Comparison of ENCODE assay signal across 1 mouse cellular context in genomic region chr16:32822881-32823280, GRCm38 (mm10).
TF ChIP-seq lines count a peak whose summit lies in the region.

No protein-coding gene starts in this region.

TF ChIP-seq in CH12.LX, 34 proteins besides CTCF, POLR2A, EP300 and RAD21 (continued from another document):
- TF ChIP-seq ZMIZ1 (IDR thresholded peaks at IDR 0.05; ENCODE audit: low read depth, low read length) (no peak), MAZ (IDR thresholded peaks at IDR 0.05; ENCODE audit: low read depth, low read length) (peak; percentile 43; the same call in 1 of the 2 replicates), NELFE (IDR thresholded peaks at IDR 0.05; ENCODE audit: low read depth, low read length) (no peak), ZKSCAN1 (IDR thresholded peaks at IDR 0.05; ENCODE audit: borderline replicate concordance, low read depth, low read length) (no peak), CHD1 (IDR thresholded peaks at IDR 0.05; ENCODE audit: low read depth, low read length) (peak; percentile 52; the same call in 1 of the 2 replicates), E2F4 (IDR thresholded peaks at IDR 0.05; ENCODE audit: insufficient replicate concordance, low read depth, low read length) (no peak), UBTF (IDR thresholded peaks at IDR 0.05; ENCODE audit: low read depth, low read length) (no peak), HCFC1 (IDR thresholded peaks at IDR 0.05; ENCODE audit: low read depth, low read length) (peak; percentile 20; the same call in 1 of the 2 replicates), JUND (conservative IDR thresholded peaks at IDR 0.05; ENCODE audit: low read depth, low read length) (peak; percentile 91), MYC (IDR thresholded peaks at IDR 0.05; ENCODE audit: low read depth, low read length) (peak; percentile 58; the same call in 1 of the 2 replicates), BHLHE40 (IDR thresholded peaks at IDR 0.05; ENCODE audit: low read depth, low read length) (peak; percentile 25), IRF4 (IDR thresholded peaks at IDR 0.05; ENCODE audit: low read depth, low read length) (peak; percentile 97), ETS1 (conservative IDR thresholded peaks at IDR 0.05; ENCODE audit: low read depth, low read length) (peak; percentile 53), CHD2 (IDR thresholded peaks at IDR 0.05; ENCODE audit: low read length) (peak; percentile 60; the same call in 1 of the 2 replicates), TBP (conservative IDR thresholded peaks at IDR 0.05; ENCODE audit: low read depth, low read length) (no peak), SIN3A (IDR thresholded peaks at IDR 0.05; ENCODE audit: low read length) (peak; percentile 64; the same call in 1 of the 2 replicates), ELF1 (IDR thresholded peaks at IDR 0.05; ENCODE audit: low read depth, low read length) (peak; percentile 33; the same call in 1 of the 2 replicates), MEF2A (IDR thresholded peaks at IDR 0.05; ENCODE audit: borderline replicate concordance, low read depth, low read length) (0 out of 2 replicates have a peak, but pooled peaks have one; percentile 64), MAFK (IDR thresholded peaks at IDR 0.05; ENCODE audit: insufficient replicate concordance, low read length) (no peak), GABPA (IDR thresholded peaks at IDR 0.05; ENCODE audit: insufficient replicate concordance, low read depth, low read length) (no peak), MAX (IDR thresholded peaks at IDR 0.05; ENCODE audit: low read length) (no peak), JUN (IDR thresholded peaks at IDR 0.05; ENCODE audit: insufficient read depth, low read depth, low read length) (peak; percentile 88), USF1 (IDR thresholded peaks at IDR 0.05; ENCODE audit: low read depth, low read length) (no peak), KAT2A (IDR thresholded peaks at IDR 0.05; ENCODE audit: insufficient replicate concordance, low read length) (no peak), ZC3H11A (IDR thresholded peaks at IDR 0.05; ENCODE audit: low read depth, low read length) (no peak)
